Mouse (Mus musculus) hindbrain, postnatal 0 days (tissue): ENCODE data around the gene Pitpnm2. TPM values are rescaled to one million over a fixed set of nuclear protein-coding genes. Genes with fewer than 3 reads are reported as not detected.

Source experiments
- ATAC-seq: fragments of 200-750 bp; cut with Nextera tagmentation; 2 replicates; pipeline ENCODE4 v1.8.0; 2017; ENCODE audit warnings: mild to moderate bottlenecking, moderate TSS enrichment, moderate library complexity
- DNase-seq: peaks from one replicate; pipeline ENCODE4 v3.0.0-alpha.2; 2015; ENCODE audit warnings: low spot score
- H3K27ac ChIP-seq: fragments of 300-500 bp; sonication (generic); 2 replicates; pipeline ENCODE4 v1.5.1; 2014; ENCODE audit warnings: mild to moderate bottlenecking
- H3K27me3 ChIP-seq: fragments of 300-500 bp; sonication (generic); 2 replicates; pipeline ENCODE4 v1.6.1; 2014; ENCODE audit warnings: low read length, mixed read lengths; ENCODE audit not compliant: insufficient read depth
- H3K36me3 ChIP-seq: fragments of 300-500 bp; sonication (generic); 2 replicates; pipeline ENCODE4 v1.6.1; 2014; ENCODE audit warnings: low read length, mixed read lengths; ENCODE audit not compliant: insufficient read depth
- H3K4me1 ChIP-seq: fragments of 300-500 bp; sonication (generic); 2 replicates; pipeline ENCODE4 v1.6.1; 2014; ENCODE audit warnings: antibody characterized with exemption, low read length, mixed read lengths; ENCODE audit not compliant: insufficient read depth
- H3K4me2 ChIP-seq: fragments of 300-500 bp; sonication (generic); 2 replicates; pipeline ENCODE4 v1.6.1; 2014; ENCODE audit warnings: low read depth, mild to moderate bottlenecking, low read length, moderate library complexity, mixed read lengths
- H3K4me3 ChIP-seq: fragments of 300-500 bp; sonication (generic); 2 replicates; pipeline ENCODE4 v1.5.1; 2014; ENCODE audit warnings: low read length
- H3K9ac ChIP-seq: fragments of 300-500 bp; sonication (generic); replicated peaks from 2 replicates; pipeline ENCODE4 v1.6.1; 2014; ENCODE audit warnings: mild to moderate bottlenecking, low read length, moderate library complexity, mixed read lengths
- H3K9me3 ChIP-seq: fragments of 300-500 bp; sonication (generic); 2 replicates; pipeline ENCODE4 v1.6.1; 2016; ENCODE audit warnings: low read length, mixed read lengths
- CTCF ChIP-seq: IDR thresholded peaks from 2 replicates; pipeline ENCODE4 v1.5.1; 2016; ENCODE audit warnings: antibody characterized with exemption, control low read depth, low read depth
- WGBS: fragments of 180-500 bp; shearing (Covaris S2); extraction: QIAGEN DNeasy Blood & Tissue Kit; methylation state at CpG from one replicate; pipeline ENCODE4 v1.1.7; 2014; 5-methylcytosine and 5-hydroxymethylcytosine counted together
- polyA plus RNA-seq: library from polyadenylated mRNA; unstranded; fragments of >200 nt; fragmentation: Nextera tagmentation; extraction: Ambion mirVana; gene quantifications from 2 replicates; pipeline ENCODE4 v1.2.1, GENCODE M21; 2015
- total RNA-seq: library from RNA; depleted of rRNA; stranded (reverse); fragments of >200 nt; gene quantifications from 2 replicates; pipeline ENCODE4 v1.2.3, GENCODE M21; 2014

The Pitpnm2 gene
- total and polyA plus RNA-seq, 2 experiments from 2014 or later: 7.6 to 43.9 TPM

- Histone ChIP-seq H3K9ac (no peak overlapping the region), H3K36me3 (no peaks in the 10 kb centered on the region), H3K4me3 (no peak overlapping the region), H3K27me3 (no peaks in the 10 kb centered on the region), H3K27ac (no peak overlapping the region), H3K4me2 (no peak overlapping the region), H3K9me3 (no peaks in the 10 kb centered on the region), H3K4me1 (peaks cover 30% of the 10 kb centered on the region)
- WGBS: 80% methylated on average over 7 of the region's 7 CpGs
- TF ChIP-seq CTCF: no peak
- no peak for DNase-seq
- no peak for ATAC-seq
These were observed 57.3 kb downstream of the Pitpnm2 start for GRCm38 (mm10) chr5:124192251-124192710.

DNA sequence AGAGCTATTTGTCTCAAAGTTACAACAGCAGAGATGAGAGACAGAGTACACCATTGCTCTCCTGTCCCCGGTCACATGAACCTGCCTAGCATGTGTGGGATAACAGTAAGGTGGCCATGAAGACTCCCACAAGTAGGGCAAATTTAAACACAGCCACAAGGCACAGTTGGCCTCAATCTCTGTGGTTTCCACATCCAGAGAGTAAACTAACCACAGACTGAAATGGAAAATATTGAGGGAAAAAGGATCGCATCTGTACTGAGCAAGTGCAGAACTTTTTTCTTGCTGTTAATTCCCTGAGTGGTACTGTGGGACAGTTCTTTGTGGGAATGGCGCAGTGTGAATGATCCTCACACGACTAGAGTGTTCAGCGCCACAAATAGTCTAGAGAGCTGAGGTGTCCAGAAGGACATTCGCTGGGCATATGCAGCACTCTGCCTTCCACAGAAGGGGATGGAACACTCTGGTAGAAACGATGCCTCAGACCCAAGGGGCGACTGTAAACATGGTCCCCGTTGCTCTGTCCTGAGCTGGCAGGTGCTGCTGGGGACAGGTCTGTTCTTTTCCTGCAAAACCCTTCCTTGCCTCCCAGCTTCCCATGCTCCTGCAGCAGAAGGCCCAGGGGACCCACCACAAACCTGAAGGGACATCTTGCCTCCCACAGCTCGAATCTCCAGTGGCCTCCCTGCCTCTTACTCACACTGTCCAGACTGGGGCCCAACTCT is 59.3 kb downstream of the Pitpnm2 start:
- Histone ChIP-seq H3K4me1 (peaks cover 50% of the 10 kb centered on the region), H3K27me3 (no peaks in the 10 kb centered on the region), H3K9ac (no peak overlapping the region), H3K27ac (no peak overlapping the region), H3K36me3 (no peaks in the 10 kb centered on the region), H3K9me3 (no peaks in the 10 kb centered on the region), H3K4me3 (no peak overlapping the region), H3K4me2 (no peak overlapping the region)
- no peak for TF ChIP-seq CTCF
- ATAC-seq (no peak), DNase-seq (no peak)
- 86% methylated on average over 10 of the region's 10 CpGs for WGBS

GRCm38 (mm10) chr5:124189572-124189981 is 60.0 kb downstream of the Pitpnm2 start:
- Histone ChIP-seq H3K9me3 (no peaks in the 10 kb centered on the region), H3K4me1 (peaks cover 52% of the 10 kb centered on the region), H3K9ac (no peak overlapping the region), H3K27me3 (no peaks in the 10 kb centered on the region), H3K4me2 (no peak overlapping the region), H3K36me3 (no peaks in the 10 kb centered on the region), H3K4me3 (no peak overlapping the region), H3K27ac (no peak overlapping the region)
- 92% methylated on average over 4 of the region's 4 CpGs for WGBS
- no peak for TF ChIP-seq CTCF
- no peak for DNase-seq
- no peak for ATAC-seq

DNA sequence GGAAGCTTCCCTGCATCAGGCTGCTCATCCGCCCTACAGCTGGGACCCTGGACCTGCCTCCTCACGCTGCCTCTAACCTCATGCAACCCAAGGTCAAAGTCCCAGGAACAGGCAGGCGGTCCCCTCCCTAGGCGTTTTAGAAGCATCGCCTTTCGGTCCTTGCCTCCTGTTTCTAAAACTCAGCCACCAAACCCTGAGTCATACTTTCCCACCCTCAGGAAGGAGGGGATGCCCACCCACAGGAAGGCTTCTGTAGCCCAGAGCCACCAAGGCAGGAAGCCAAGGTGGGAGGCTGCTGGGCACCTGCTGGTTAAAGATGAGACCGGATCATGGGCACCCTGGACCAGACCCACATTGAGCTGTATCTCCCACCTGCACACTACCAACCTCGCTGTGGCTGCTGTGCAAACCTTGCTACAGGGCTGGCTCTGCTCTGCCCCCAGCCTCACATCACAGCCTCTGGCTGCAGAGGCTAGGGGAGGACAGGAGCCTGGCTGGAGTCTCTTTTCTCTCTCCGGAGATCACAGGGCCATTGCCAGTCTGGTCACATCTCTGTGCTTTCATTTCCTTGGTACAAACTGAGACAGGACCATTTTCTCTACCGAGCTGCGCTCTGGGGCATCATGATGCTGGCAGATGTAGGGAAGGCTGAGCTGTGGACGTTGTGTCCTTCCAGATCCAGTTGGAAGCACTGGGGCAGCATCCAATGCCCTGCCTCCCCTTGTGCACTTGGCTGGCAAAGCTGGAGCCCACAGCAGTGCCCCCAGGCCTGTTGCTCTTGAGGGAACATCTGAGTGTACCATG is 61.9 kb downstream of the Pitpnm2 start:
- Histone ChIP-seq H3K27ac (peak overlapping the region; percentile 90), H3K36me3 (no peaks in the 10 kb centered on the region), H3K9me3 (no peaks in the 10 kb centered on the region), H3K27me3 (no peaks in the 10 kb centered on the region), H3K4me2 (peak overlapping the region; percentile 59), H3K4me3 (peak overlapping the region; percentile 6; the same call in 1 of the 2 replicates), H3K4me1 (peaks cover 49% of the 10 kb centered on the region), H3K9ac (peak overlapping the region; percentile 39)
- TF ChIP-seq CTCF: no peak
- WGBS: 16% methylated on average over 12 of the region's 12 CpGs
- DNase-seq: peak; percentile 71
- ATAC-seq: peak; percentile 69

DNA sequence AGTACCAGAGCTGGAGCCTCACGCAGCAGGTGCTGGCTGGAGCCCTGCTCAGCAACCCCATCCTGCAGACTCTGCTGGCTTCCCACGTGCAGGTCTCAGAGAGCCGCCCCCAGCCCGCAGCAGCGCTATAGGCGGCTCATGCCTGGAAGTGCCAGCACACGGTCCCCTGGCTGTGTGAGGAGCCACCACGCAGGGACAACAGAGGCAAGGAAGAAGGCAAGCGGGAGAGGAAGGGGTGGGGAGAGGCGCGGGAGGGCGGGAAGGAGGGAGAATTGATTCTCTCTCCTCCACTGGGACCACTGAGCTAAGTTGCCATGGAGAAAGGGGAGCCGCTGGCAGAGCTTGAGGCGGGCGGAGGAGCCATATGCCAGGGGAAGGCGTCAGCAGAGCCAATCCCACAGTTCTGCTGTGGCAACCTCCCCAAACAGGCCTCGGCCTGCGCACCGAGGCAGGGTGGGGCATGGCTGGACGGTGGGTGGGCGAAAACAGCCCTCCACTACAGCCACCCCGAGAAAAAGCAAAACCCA is 62.5 kb downstream of the Pitpnm2 start:
- ATAC-seq: peak; percentile 87
- Histone ChIP-seq H3K4me1 (peaks cover 49% of the 10 kb centered on the region), H3K9me3 (no peaks in the 10 kb centered on the region), H3K4me3 (peak overlapping the region; percentile 29), H3K27ac (peak overlapping the region; percentile 90), H3K9ac (peak overlapping the region; percentile 39), H3K4me2 (peak overlapping the region; percentile 59), H3K36me3 (no peaks in the 10 kb centered on the region), H3K27me3 (no peaks in the 10 kb centered on the region)
- DNase-seq: peak; percentile 89
- WGBS: 4% methylated on average over 19 of the region's 22 CpGs
- TF ChIP-seq CTCF: 0 out of 2 replicates have a peak, but pooled peaks have one; percentile 4

DNA sequence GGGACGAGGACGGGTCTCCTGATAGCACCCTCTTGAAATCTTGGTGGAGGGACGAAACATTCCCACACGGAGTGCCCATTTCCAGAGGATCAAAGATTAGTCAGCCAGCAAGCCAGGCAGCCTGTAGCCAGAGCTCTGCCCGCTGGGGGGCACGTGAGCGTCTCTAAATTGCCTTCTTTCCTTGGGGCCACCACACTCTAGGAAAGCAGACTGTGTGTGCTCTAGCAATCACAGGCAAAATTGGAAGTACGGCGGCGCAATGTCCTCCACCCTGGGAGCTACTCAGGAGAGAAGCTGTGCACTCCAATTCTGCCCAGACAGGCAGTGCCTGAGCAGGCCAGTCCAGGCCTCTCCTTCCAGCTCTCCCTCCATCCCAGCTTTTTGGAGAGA is 63.1 kb downstream of the Pitpnm2 start:
- 26% methylated on average over 10 of the region's 10 CpGs for WGBS
- peak; percentile 78 for DNase-seq
- Histone ChIP-seq H3K4me2 (peak overlapping the region; percentile 59), H3K9ac (peak overlapping the region; percentile 39; the same call in 1 of the 2 replicates), H3K9me3 (no peaks in the 10 kb centered on the region), H3K27me3 (no peaks in the 10 kb centered on the region), H3K4me1 (peaks cover 49% of the 10 kb centered on the region), H3K27ac (peak overlapping the region; percentile 90), H3K36me3 (no peaks in the 10 kb centered on the region), H3K4me3 (peak overlapping the region; percentile 29)
- ATAC-seq: peak; percentile 42
- TF ChIP-seq CTCF: peak; percentile 58
